Mouse (Mus musculus) liver, embryonic 15.5 days (tissue): ENCODE data around the gene Tas2r125. TPM values are rescaled to one million over a fixed set of nuclear protein-coding genes. Genes with fewer than 3 reads are reported as not detected.
"Not testable (repeated sequence)": the region's sequence is repeated elsewhere in the genome, so short reads cannot be mapped to it uniquely, and the experiment has no call there.

Source experiments
- ATAC-seq: fragments of 200-750 bp; cut with Nextera tagmentation; 2 replicates; pipeline ENCODE4 v1.8.0; 2017; ENCODE audit warnings: moderate number of reproducible peaks, mild to moderate bottlenecking, moderate library complexity; ENCODE audit not compliant: insufficient read depth
- H3K27ac ChIP-seq: fragments of 300-500 bp; sonication (generic); replicated peaks from 2 replicates; pipeline ENCODE4 v1.5.1; 2015; ENCODE audit warnings: mild to moderate bottlenecking, inconsistent platforms
- H3K27me3 ChIP-seq: fragments of 300-500 bp; sonication (generic); 2 replicates; pipeline ENCODE4 v1.6.1; 2015; ENCODE audit warnings: mild to moderate bottlenecking, inconsistent platforms
- H3K36me3 ChIP-seq: fragments of 300-500 bp; sonication (generic); replicated peaks from 2 replicates; pipeline ENCODE4 v1.6.1; 2015; ENCODE audit warnings: moderate library complexity, mild to moderate bottlenecking, inconsistent platforms
- H3K4me1 ChIP-seq: fragments of 300-500 bp; sonication (generic); replicated peaks from 2 replicates; pipeline ENCODE4 v1.6.1; 2015; ENCODE audit warnings: inconsistent platforms
- H3K4me2 ChIP-seq: fragments of 300-500 bp; sonication (generic); 2 replicates; pipeline ENCODE4 v1.6.1; 2015; ENCODE audit warnings: moderate library complexity, mild to moderate bottlenecking, inconsistent platforms
- H3K4me3 ChIP-seq: fragments of 300-500 bp; sonication (generic); replicated peaks from 2 replicates; pipeline ENCODE4 v1.5.1; 2015; ENCODE audit warnings: mild to moderate bottlenecking, inconsistent platforms
- H3K9ac ChIP-seq: fragments of 300-500 bp; sonication (generic); 2 replicates; pipeline ENCODE4 v1.6.1; 2015; ENCODE audit warnings: moderate library complexity, mild to moderate bottlenecking, inconsistent platforms
- H3K9me3 ChIP-seq: fragments of 300-500 bp; sonication (generic); replicated peaks from 2 replicates; pipeline ENCODE4 v1.6.1; 2016; ENCODE audit warnings: inconsistent platforms
- WGBS: fragments of 180-500 bp; shearing (Covaris S2); methylation state at CpG from one replicate; pipeline ENCODE4 v1.1.7; 2015; ENCODE audit warnings: mixed read lengths; ENCODE audit not compliant: insufficient replicate concordance; 5-methylcytosine and 5-hydroxymethylcytosine counted together
- polyA plus RNA-seq: library from polyadenylated mRNA; unstranded; fragments of >200 nt; fragmentation: Nextera tagmentation; extraction: Ambion mirVana; gene quantifications from 2 replicates; pipeline ENCODE4 v1.2.1, GENCODE M21; 2015

Gene Tas2r125
- not detected in 2 replicates for polyA plus RNA-seq

DNA sequence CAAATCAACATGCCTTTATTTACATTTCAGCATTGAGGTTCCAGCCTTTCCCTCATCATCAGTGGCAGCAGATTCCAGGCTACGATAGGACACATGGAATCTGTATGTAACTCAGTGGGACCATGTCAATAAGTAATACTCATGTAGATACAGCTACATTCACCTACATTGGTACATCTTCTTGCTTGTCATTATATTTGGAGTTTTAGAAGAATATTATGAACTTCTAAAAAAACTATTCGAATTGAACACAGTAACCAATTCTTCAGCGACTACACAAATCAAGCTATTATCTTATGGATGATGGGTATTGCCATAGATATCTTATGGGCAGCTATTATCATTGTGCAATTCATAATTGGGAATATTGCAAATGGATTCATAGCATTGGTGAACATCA lies at the start of gene Tas2r125:
Gene Tas2r125, plus strand, starts transcription at position 301 of the 400 bp plus-strand sequence.
- 61% methylated on average over 3 of the region's 3 CpGs for WGBS
- ATAC-seq, result no peak

DNA sequence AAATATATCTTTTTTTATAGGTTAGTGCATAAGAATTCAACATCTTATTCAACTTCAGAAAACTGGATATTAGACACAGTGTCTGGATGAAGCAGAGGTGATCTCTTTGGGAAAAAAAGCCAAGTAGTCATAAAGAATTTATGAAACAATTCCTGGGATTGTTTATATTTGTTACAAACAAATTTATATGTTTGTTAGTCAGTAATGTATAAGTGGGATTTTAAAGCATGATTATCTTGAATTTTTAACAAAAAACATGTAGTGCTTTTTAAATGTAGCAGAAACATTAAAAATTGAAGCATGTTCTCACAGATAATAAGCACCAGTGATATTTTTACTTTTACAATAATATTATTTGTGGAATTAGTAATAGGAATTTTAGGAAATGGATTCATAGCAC lies 41.7 kb upstream of the Tas2r125 start, which contains the start of gene Tas2r110:
Gene Tas2r110, plus strand, starts transcription at position 301 of the 400 bp plus-strand sequence.
- Histone ChIP-seq H3K4me3 (no peak within 1 kb of the TSS), H3K27ac (no peak within 1 kb of the TSS), H3K4me2 (no peak within 1 kb of the TSS), H3K36me3 (no peaks in the 10 kb centered on the region), H3K27me3 (no peaks in the 10 kb centered on the region), H3K9me3 (no peaks in the 10 kb centered on the region), H3K9ac (no peak within 1 kb of the TSS), H3K4me1 (no peaks in the 10 kb centered on the region)
- no peak for ATAC-seq

More for the DNA sequence above, at the start of gene Tas2r125:
- H3K9me3 ChIP-seq, result no peaks in the 10 kb centered on the region
- no peak within 1 kb of the TSS for H3K4me3 ChIP-seq
- no peak within 1 kb of the TSS for H3K9ac ChIP-seq
- no peaks in the 10 kb centered on the region for H3K4me1 ChIP-seq
- H3K4me2 ChIP-seq, result no peak within 1 kb of the TSS
- no peaks in the 10 kb centered on the region for H3K27me3 ChIP-seq
- no peaks in the 10 kb centered on the region for H3K36me3 ChIP-seq
- no peak within 1 kb of the TSS for H3K27ac ChIP-seq

DNA sequence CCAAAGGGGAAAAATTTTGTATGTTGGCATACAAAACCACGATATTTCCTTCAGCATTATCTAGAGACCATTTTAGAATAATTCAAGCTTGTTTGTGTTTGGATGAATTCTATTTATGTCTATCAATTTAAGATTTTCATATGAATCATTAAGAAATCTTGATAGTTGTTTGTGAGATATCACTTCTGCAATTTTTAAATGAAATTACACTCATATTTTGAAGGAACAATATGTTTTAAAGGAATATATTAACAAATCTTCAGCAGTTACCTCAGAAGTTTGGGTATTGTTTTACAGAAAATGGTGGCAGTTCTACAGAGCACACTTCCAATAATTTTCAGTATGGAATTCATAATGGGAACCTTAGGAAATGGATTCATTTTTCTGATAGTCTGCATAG lies 16.7 kb upstream of the Tas2r125 start, which contains the start of gene Tas2r113:
Gene Tas2r113, plus strand, starts transcription at position 301 of the 400 bp plus-strand sequence.
- H3K9me3 ChIP-seq, result no peaks in the 10 kb centered on the region
- H3K27me3 ChIP-seq, result no peaks in the 10 kb centered on the region
- H3K4me1 ChIP-seq, result no peaks in the 10 kb centered on the region
- ATAC-seq, result no peak
- 43% methylated on average over 1 of the region's 1 CpGs for WGBS
- no peak within 1 kb of the TSS for H3K4me3 ChIP-seq
- no peaks in the 10 kb centered on the region for H3K36me3 ChIP-seq
- no peak within 1 kb of the TSS for H3K9ac ChIP-seq
- no peak within 1 kb of the TSS for H3K27ac ChIP-seq
- H3K4me2 ChIP-seq, result no peak within 1 kb of the TSS

DNA sequence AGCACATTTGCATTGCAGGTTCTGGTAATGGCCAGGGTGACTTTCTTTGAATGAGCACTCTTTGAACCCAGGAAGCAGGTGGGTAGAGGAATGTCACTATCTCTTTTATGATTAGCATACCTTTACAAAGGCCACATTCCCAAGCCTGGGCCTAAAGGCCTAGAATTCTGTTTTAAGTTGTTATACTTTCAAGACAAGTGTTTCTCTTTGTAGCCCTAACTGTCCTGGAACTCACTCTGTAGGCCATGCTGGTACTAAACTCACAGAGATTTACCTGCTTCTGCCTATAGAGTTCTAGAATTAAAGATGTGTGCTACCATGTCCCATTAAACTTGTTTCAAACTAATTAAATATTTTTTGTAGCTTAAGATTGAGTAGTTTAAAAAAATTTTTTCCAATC lies 31.9 kb downstream of the Tas2r125 start:
- not testable (repeated sequence) for H3K27ac ChIP-seq, H3K4me1 ChIP-seq, H3K4me3 ChIP-seq, H3K9ac ChIP-seq, H3K4me2 ChIP-seq, H3K9me3 ChIP-seq, H3K27me3 ChIP-seq, H3K36me3 ChIP-seq, ATAC-seq

DNA sequence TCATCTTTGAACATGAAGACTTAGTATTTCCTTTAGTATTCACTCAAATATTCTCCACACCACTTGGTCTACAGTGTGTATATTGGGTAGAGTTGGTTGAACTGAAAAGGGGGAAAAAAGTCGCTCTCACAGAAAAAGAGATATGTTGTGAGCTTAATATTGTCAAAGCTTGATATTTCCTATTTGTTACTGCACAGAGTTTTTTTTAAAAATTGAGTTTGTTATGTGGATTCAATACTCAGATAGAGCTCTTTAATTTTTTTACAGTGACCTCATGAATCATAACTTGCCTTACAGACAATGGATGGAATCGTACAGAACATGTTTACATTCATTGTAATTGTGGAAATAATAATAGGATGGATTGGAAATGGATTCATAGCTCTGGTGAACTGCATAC lies 41.4 kb downstream of the Tas2r125 start, which contains the start of gene Tas2r129:
Gene Tas2r129, plus strand, starts transcription at position 301 of the 400 bp plus-strand sequence.
- Histone ChIP-seq H3K36me3 (no peaks in the 10 kb centered on the region), H3K9ac (no peak within 1 kb of the TSS), H3K9me3 (no peaks in the 10 kb centered on the region), H3K4me3 (no peak within 1 kb of the TSS), H3K27ac (no peak within 1 kb of the TSS), H3K27me3 (no peaks in the 10 kb centered on the region), H3K4me1 (no peaks in the 10 kb centered on the region), H3K4me2 (no peak within 1 kb of the TSS)
- WGBS, result 55% methylated on average over 2 of the region's 2 CpGs
- ATAC-seq, result no peak

DNA sequence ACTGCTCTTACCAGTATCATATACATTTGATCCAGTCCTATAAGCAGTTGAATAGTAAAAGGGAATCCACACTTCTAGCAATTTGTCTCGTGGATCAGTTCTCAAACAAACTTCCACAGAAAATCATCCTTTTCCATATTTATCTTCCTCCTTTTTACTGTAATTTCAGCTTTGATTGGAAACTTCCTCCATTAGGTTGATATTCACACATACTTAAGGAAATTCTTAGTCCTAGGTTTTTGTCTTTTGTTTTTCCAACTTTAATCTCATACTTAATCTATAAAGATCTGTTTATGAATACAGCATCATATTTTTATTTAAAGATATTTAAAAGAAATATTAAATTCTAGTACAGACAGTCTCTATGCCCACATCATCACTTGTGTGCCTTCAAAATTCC lies 48.4 kb downstream of the Tas2r125 start, which contains the start of gene Tas2r131:
Gene Tas2r131, minus strand, starts transcription at position 101 of the 400 bp plus-strand sequence.
- Histone ChIP-seq H3K9ac (no peak within 1 kb of the TSS), H3K4me3 (no peak within 1 kb of the TSS), H3K36me3 (no peaks in the 10 kb centered on the region), H3K27me3 (no peaks in the 10 kb centered on the region), H3K9me3 (no peaks in the 10 kb centered on the region), H3K4me1 (no peaks in the 10 kb centered on the region), H3K4me2 (no peak within 1 kb of the TSS), H3K27ac (no peak within 1 kb of the TSS)
- no peak for ATAC-seq
- 28% methylated on average over 1 of the region's 1 CpGs for WGBS

Other genes with a start within 250 kb of the Tas2r125 start
- not detected in 2 replicates for gene Tas2r121, start 208.6 kb upstream of the Tas2r125 start, polyA plus RNA-seq
- not detected in 2 replicates for gene Tas2r122, start 197.7 kb upstream of the Tas2r125 start, polyA plus RNA-seq
- not detected in 2 replicates for gene Tas2r115, start 171.6 kb upstream of the Tas2r125 start, polyA plus RNA-seq
- not detected in 2 replicates for gene Tas2r124, start 154.9 kb upstream of the Tas2r125 start, polyA plus RNA-seq
- not detected in 2 replicates for gene Tas2r102, start 147.5 kb upstream of the Tas2r125 start, polyA plus RNA-seq
- gene Tas2r136, start 131.5 kb upstream of the Tas2r125 start, polyA plus RNA-seq, result not detected in 2 replicates
- not detected in 2 replicates for gene Tas2r117, start 106.8 kb upstream of the Tas2r125 start, polyA plus RNA-seq
- gene Tas2r123, start 62.5 kb upstream of the Tas2r125 start, polyA plus RNA-seq, result not detected in 2 replicates
- gene Tas2r116, start 54.2 kb upstream of the Tas2r125 start, polyA plus RNA-seq, result not detected in 2 replicates
- not detected in 2 replicates for gene Tas2r110, start 41.6 kb upstream of the Tas2r125 start, polyA plus RNA-seq
- gene Tas2r113, start 16.6 kb upstream of the Tas2r125 start, polyA plus RNA-seq, result not detected in 2 replicates
- not detected in 2 replicates for gene Tas2r129, start 41.5 kb downstream of the Tas2r125 start, polyA plus RNA-seq
- gene Tas2r131, start 48.3 kb downstream of the Tas2r125 start, polyA plus RNA-seq, result not detected in 2 replicates
- not detected in 2 replicates for gene Tas2r109, start 71.3 kb downstream of the Tas2r125 start, polyA plus RNA-seq
- not detected in 2 replicates for gene Tas2r103, start 127.5 kb downstream of the Tas2r125 start, polyA plus RNA-seq
- gene Tas2r140, start 146.2 kb downstream of the Tas2r125 start, polyA plus RNA-seq, result not detected in 2 replicates
- 27.5 and 27.7 TPM in 2 replicates for gene Smim10l1, start 195.3 kb downstream of the Tas2r125 start, polyA plus RNA-seq